Mouse (Mus musculus) thymus, adult 2 months (tissue): ENCODE results near the gene Pcsk6. TPM values are rescaled to one million over a fixed set of nuclear protein-coding genes. Genes with fewer than 3 reads are reported as not detected.

Experiments used
- DNase-seq: peaks from one replicate; pipeline ENCODE4 v3.0.0; 2021
- H3K27ac ChIP-seq: fragments of 200-500 bp; 2 replicates; pipeline ENCODE4 v1.5.1; 2012; ENCODE audit warnings: low read length, control low read depth; ENCODE audit not compliant: control insufficient read depth, insufficient read depth
- H3K27me3 ChIP-seq: fragments of 200-500 bp; 2 replicates; pipeline ENCODE4 v1.6.1; 2012; ENCODE audit warnings: mild to moderate bottlenecking, low read length, moderate library complexity, mixed read lengths; ENCODE audit not compliant: control insufficient read depth, insufficient read depth
- H3K36me3 ChIP-seq: fragments of 200-500 bp; 2 replicates; pipeline ENCODE4 v1.6.1; 2012; ENCODE audit warnings: mild to moderate bottlenecking, low read length, moderate library complexity; ENCODE audit not compliant: control insufficient read depth, insufficient read depth
- H3K4me1 ChIP-seq: fragments of 200-500 bp; replicated peaks from 2 replicates; pipeline ENCODE4 v1.6.1; 2012; ENCODE audit warnings: low read length; ENCODE audit not compliant: control insufficient read depth, insufficient read depth
- H3K4me3 ChIP-seq: fragments of 200-500 bp; 2 replicates; pipeline ENCODE4 v1.5.1; 2012; ENCODE audit warnings: mild to moderate bottlenecking, low read length, control low read depth, moderate library complexity; ENCODE audit not compliant: control insufficient read depth, insufficient read depth
- CTCF ChIP-seq: fragments of 200-500 bp; IDR thresholded peaks from 2 replicates; pipeline ENCODE4 v1.5.1; 2012; ENCODE audit warnings: mild to moderate bottlenecking, control low read depth, low read length, moderate library complexity, borderline replicate concordance; ENCODE audit not compliant: control insufficient read depth, poor library complexity, insufficient read depth; ENCODE audit errors: extremely low read depth
- POLR2A ChIP-seq: fragments of 200-500 bp; IDR thresholded peaks from 2 replicates; pipeline ENCODE4 v1.6.1; 2012; ENCODE audit warnings: mild to moderate bottlenecking, low read length, control low read depth, moderate library complexity; ENCODE audit not compliant: control insufficient read depth, poor library complexity, insufficient read depth; ENCODE audit errors: extremely low read depth
- WGBS: fragments of 180-500 bp; shearing (Covaris S2); methylation state at CpG from one replicate; pipeline ENCODE4 v1.1.7; 2018; 5-methylcytosine and 5-hydroxymethylcytosine counted together
- polyA plus RNA-seq: library from polyadenylated mRNA; depleted of rRNA; stranded (reverse); fragments of >200 nt; gene quantifications from 2 replicates; pipeline ENCODE4 v1.2.3, GENCODE M21; 2012

The Pcsk6 gene
- polyA plus RNA-seq, 1 experiment = 4.5 TPM

- DNase-seq = no peak
- no peak overlapping the region for H3K27ac ChIP-seq
- no peak overlapping the region for H3K4me3 ChIP-seq
- 91% methylated on average over 18 of the region's 18 CpGs for WGBS
- TF ChIP-seq POLR2A (no peak), CTCF (no peak)
- H3K4me1 ChIP-seq = peaks cover 5% of the 10 kb centered on the region; the same call in 1 of the 2 replicates
- H3K36me3 ChIP-seq = no peaks in the 10 kb centered on the region
- no peaks in the 10 kb centered on the region for H3K27me3 ChIP-seq
Observed at GRCm38 (mm10) chr7:66040026-66040814, 178.7 kb downstream of the Pcsk6 start.

GRCm38 (mm10) chr7:66043552-66044459, 182.3 kb downstream of the Pcsk6 start, which contains the start of gene Gm45213:
TSS of gene Gm45213 (plus strand) at chr7:66043602.
- Histone ChIP-seq H3K36me3 (no peaks in the 10 kb centered on the region), H3K27ac (no peak within 1 kb of the TSS), H3K4me1 (peaks cover 5% of the 10 kb centered on the region; the same call in 1 of the 2 replicates), H3K4me3 (no peak within 1 kb of the TSS), H3K27me3 (no peaks in the 10 kb centered on the region)
- WGBS = 17% methylated on average over 10 of the region's 10 CpGs
- no peak for TF ChIP-seq POLR2A
- no peak for TF ChIP-seq CTCF
- DNase-seq = peak; percentile 21

- Histone ChIP-seq H3K36me3 (no peaks in the 10 kb centered on the region), H3K4me1 (peaks cover 5% of the 10 kb centered on the region; the same call in 1 of the 2 replicates), H3K27me3 (no peaks in the 10 kb centered on the region), H3K4me3 (no peak overlapping the region), H3K27ac (no peak overlapping the region)
- TF ChIP-seq CTCF (no peak), POLR2A (no peak)
- DNase-seq = no peak
- WGBS = 68% methylated on average over 9 of the region's 9 CpGs
Observed at GRCm38 (mm10) chr7:66044617-66045016, 183.1 kb downstream of the Pcsk6 start.

- TF ChIP-seq CTCF (no peak), POLR2A (no peak)
- no peak overlapping the region for H3K27ac ChIP-seq
- WGBS = 90% methylated on average over 17 of the region's 17 CpGs
Observed at GRCm38 (mm10) chr7:66046921-66047918, 185.7 kb downstream of the Pcsk6 start.

GRCm38 (mm10) chr7:66047975-66048374, 186.4 kb downstream of the Pcsk6 start:
- no peak overlapping the region for H3K4me3 ChIP-seq
- TF ChIP-seq CTCF = no peak
- TF ChIP-seq POLR2A = no peak
- H3K27ac ChIP-seq = no peak overlapping the region
- H3K27me3 ChIP-seq = no peaks in the 10 kb centered on the region
- DNase-seq = no peak
- 95% methylated on average over 4 of the region's 4 CpGs for WGBS
- no peaks in the 10 kb centered on the region for H3K36me3 ChIP-seq
- H3K4me1 ChIP-seq = peaks cover 5% of the 10 kb centered on the region; the same call in 1 of the 2 replicates

More at GRCm38 (mm10) chr7:66046921-66047918, 185.7 kb downstream of the Pcsk6 start:
- Histone ChIP-seq H3K4me1 (peaks cover 5% of the 10 kb centered on the region; the same call in 1 of the 2 replicates), H3K4me3 (no peak overlapping the region), H3K36me3 (no peaks in the 10 kb centered on the region), H3K27me3 (no peaks in the 10 kb centered on the region)
- DNase-seq = no peak
